In genomic region chr5:143261636-143262035, GRCm38 (mm10) we compare ENCODE assay signal across 23 mouse cellular contexts. TPM values are rescaled to one million over a fixed set of nuclear protein-coding genes. Genes with fewer than 3 reads are reported as not detected.
"Had no signal": no experiment of that assay in that cellular context is flagged by ENCODE, and none has a peak within 500 bp of the region (broad histone marks: within the 10 kb centered on the region; RNA-seq: fewer than 3 reads in every experiment).

No protein-coding gene starts in this region.

- ATAC-seq: lung, postnatal 0 days had no signal

- DNase-seq: kidney, adult 11 months; kidney, adult 9 months; kidney, postnatal 36 days; layer of hippocampus, adult 9-11 months; layer of hippocampus, postnatal 36 days; lung, adult 2 months; lung, postnatal 36 days; midbrain, embryonic 14.5 days; thymus, postnatal 4 days had no signal

RNA-seq across cellular contexts. Expression of gene Zfp853, which starts 31.8 kb away (rescaled TPM):
- polyA plus RNA-seq: intestine, embryonic 14.5 days; liver, embryonic 11.5 days; liver, embryonic 15.5 days; lung, postnatal 0 days; midbrain, embryonic 10.5 days had no signal

RNA-seq across cellular contexts. Expression of gene Spdye4a, which starts 34.9 kb away (rescaled TPM):
- total RNA-seq: layer of hippocampus, adult 18-20 months; layer of hippocampus, postnatal 36 days; megakaryocyte, adult 5-6 weeks had no signal
- polyA plus RNA-seq: intestine, embryonic 14.5 days; kidney, postnatal 0 days; limb, embryonic 10.5 days; limb, embryonic 14.5 days; liver, embryonic 11.5 days; liver, embryonic 15.5 days; lung, adult 2 months; lung, postnatal 0 days; midbrain, embryonic 10.5 days; midbrain, embryonic 14.5 days; neural tube, embryonic 13.5 days; spleen, adult 2 months; stomach, embryonic 15.5 days; thymus, postnatal 0 days had no signal
